10 mouse cellular contexts compared by ENCODE assay signal in genomic region chr8:19778891-19779290, GRCm38 (mm10). TPM values are rescaled to one million over a fixed set of nuclear protein-coding genes. Genes with fewer than 3 reads are reported as not detected.
DNase-seq lines count a peak whose midpoint lies in the region; TF ChIP-seq lines count a peak whose summit lies in the region.
"Not testable (repeated sequence)": the region's sequence is repeated elsewhere in the genome, so short reads cannot be mapped to it uniquely, and the experiment has no call there.
"Had no signal": no experiment of that assay in that cellular context is flagged by ENCODE, and none has a peak within 500 bp of the region (broad histone marks: within the 10 kb centered on the region; RNA-seq: fewer than 3 reads in every experiment).

No protein-coding gene starts in this region.

- not testable (repeated sequence) for H3K27me3 ChIP-seq in kidney, adult 2 months (replicated peaks; ENCODE audit: control insufficient read depth, insufficient read depth, low read length)

- not testable (repeated sequence) for H3K4me3 ChIP-seq in kidney, adult 2 months (ENCODE audit: insufficient read depth, low read depth, low read length)

- not testable (repeated sequence) for TF ChIP-seq POLR2A in kidney, adult 2 months (IDR thresholded peaks at IDR 0.05; ENCODE audit: low read depth, low read length)

- TF ChIP-seq CTCF in kidney, adult 2 months (conservative IDR thresholded peaks at IDR 0.05; ENCODE audit: insufficient read depth, insufficient read length, low read depth, low read length), result not testable (repeated sequence)

- H3K36me3 ChIP-seq in kidney, adult 2 months (ENCODE audit: control insufficient read depth, insufficient read depth, low read length), result not testable (repeated sequence)

- H3K4me1 ChIP-seq in kidney, adult 2 months (ENCODE audit: control insufficient read depth, insufficient read depth, low read length), result not testable (repeated sequence)

- peak; percentile 11 for DNase-seq in ES-CJ7 (ENCODE audit: low read depth, low spot score)
- DNase-seq in R1 (ENCODE audit: low read depth, low spot score), result peak; percentile 14
- peak; percentile 94 for DNase-seq in heart, adult 11 months
- peak; percentile 19 for DNase-seq in kidney, adult 11 months
- peak; percentile 36 for DNase-seq in kidney, adult 2 months

- not testable (repeated sequence) for H3K27ac ChIP-seq in kidney, adult 2 months (ENCODE audit: insufficient read depth, low read depth, low read length)

- 91% methylated on average over 8 of the region's 8 CpGs for WGBS in kidney, adult 2 months

RNA-seq across cellular contexts. Expression of gene 4930467E23Rik, which starts 49.5 kb away (rescaled TPM):
- polyA plus RNA-seq in kidney, adult 2 months (2012; rRNA removed), result not detected in 2 replicates
- polyA plus RNA-seq: activated CD4-positive, CD25-positive, alpha-beta regulatory T cell, adult 4 months; brain, embryonic 14.5 days; C2C12; G1E; Patski had no signal

Comparison
In these comparisons a context has a peak if more than half of its experiments do, and no peak if none do; other contexts are left out.
1. DNase-seq: peak in every context shown above with its lines; median percentile 94 in heart, adult 11 months; 36 in kidney, adult 2 months; 19 in kidney, adult 11 months; 14 in R1; 11 in ES-CJ7.